Mouse (Mus musculus): ENCODE data around the gene Lsr. TPM values are rescaled to one million over a fixed set of nuclear protein-coding genes. Genes with fewer than 3 reads are reported as not detected.
"Not testable (repeated sequence)": the region's sequence is repeated elsewhere in the genome, so short reads cannot be mapped to it uniquely, and the experiment has no call there.

Lsr gene
- polyA plus RNA-seq, 1 experiment from 2014 or later: 13.1 TPM

DNA sequence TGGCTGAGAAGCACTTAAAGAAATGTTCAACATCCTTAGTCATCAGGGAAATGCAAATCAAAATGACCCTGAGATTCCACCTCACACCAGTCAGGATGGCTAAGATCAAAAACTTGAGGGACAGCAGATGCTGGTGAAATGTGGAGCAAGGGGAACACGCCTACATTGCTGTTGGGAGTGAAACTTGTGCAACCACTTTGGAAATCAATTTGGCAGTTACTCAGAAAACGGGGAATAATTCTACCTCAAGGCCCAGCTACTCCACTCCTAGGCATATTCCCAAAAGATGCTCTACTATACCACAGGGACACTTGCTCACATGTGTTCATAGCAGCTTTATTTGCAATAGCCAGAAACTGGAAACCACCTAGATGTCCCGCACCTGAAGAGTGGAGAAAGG is 23.4 kb downstream of the Lsr start:
- ATAC-seq (ENCODE audit: low FRiP score); H3K4me3 ChIP-seq (ENCODE audit: low read depth, low read length); H3K27ac ChIP-seq (ENCODE audit: low read depth, low read length); H3K4me1 ChIP-seq (ENCODE audit: control insufficient read depth, insufficient read depth, low read length); H3K9ac ChIP-seq (ENCODE audit: low read length); H3K9me3 ChIP-seq (ENCODE audit: control insufficient read depth, low read length); H3K27me3 ChIP-seq (ENCODE audit: control insufficient read depth, insufficient read depth, low read length); H3K4me2 ChIP-seq; DNase-seq (ENCODE audit: low spot score, missing footprints): not testable (repeated sequence)
- WGBS: 88% methylated on average over 3 of the region's 3 CpGs
- peaks cover 14% of the 10 kb centered on the region for H3K36me3 ChIP-seq (ENCODE audit: control insufficient read depth, insufficient read depth, low read length)

GRCm38 (mm10) chr7:30945876-30946275 is 27.4 kb downstream of the Lsr start:
- peak; percentile 73 for DNase-seq (ENCODE audit: low spot score, missing footprints)
- Histone ChIP-seq H3K27ac (ENCODE audit: low read depth, low read length) (no peak overlapping the region), H3K36me3 (ENCODE audit: control insufficient read depth, insufficient read depth, low read length) (peaks cover 3% of the 10 kb centered on the region), H3K9me3 (ENCODE audit: control insufficient read depth, low read length) (no peaks in the 10 kb centered on the region), H3K4me2 (no peak overlapping the region), H3K4me3 (ENCODE audit: low read depth, low read length) (no peak overlapping the region), H3K4me1 (ENCODE audit: control insufficient read depth, insufficient read depth, low read length) (no peaks in the 10 kb centered on the region), H3K27me3 (ENCODE audit: control insufficient read depth, insufficient read depth, low read length) (no peaks in the 10 kb centered on the region), H3K9ac (ENCODE audit: low read length) (no peak overlapping the region)
- ATAC-seq (ENCODE audit: low FRiP score): 0 out of 2 replicates have a peak, but pooled peaks have one; percentile 19
- WGBS: 96% methylated on average over 7 of the region's 7 CpGs

DNA sequence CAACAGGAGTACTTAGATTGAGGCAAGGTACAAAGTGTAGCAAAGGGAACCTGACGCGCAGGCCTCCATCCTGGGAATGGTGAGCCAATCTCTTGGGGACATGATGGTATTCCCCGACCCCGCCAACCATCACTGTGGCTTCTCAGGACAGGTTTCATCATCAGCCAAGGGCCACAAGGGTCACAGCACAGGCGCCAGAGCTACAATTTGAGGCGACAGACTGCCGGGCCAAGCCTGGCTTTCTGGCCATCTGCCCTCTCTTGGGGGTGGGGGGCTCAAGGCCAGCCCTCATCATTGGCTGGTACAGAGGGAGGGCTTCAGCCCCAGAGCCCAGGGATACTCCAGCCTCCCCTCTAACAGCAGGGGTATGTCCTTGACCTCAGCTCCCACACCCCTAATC is 27.8 kb downstream of the Lsr start:
- 91% methylated on average over 7 of the region's 7 CpGs for WGBS
- not testable (repeated sequence) for H3K27ac ChIP-seq (ENCODE audit: low read depth, low read length); H3K4me2 ChIP-seq; H3K4me3 ChIP-seq (ENCODE audit: low read depth, low read length); H3K27me3 ChIP-seq (ENCODE audit: control insufficient read depth, insufficient read depth, low read length); DNase-seq (ENCODE audit: low spot score, missing footprints); H3K9me3 ChIP-seq (ENCODE audit: control insufficient read depth, low read length); H3K9ac ChIP-seq (ENCODE audit: low read length); ATAC-seq (ENCODE audit: low FRiP score); H3K36me3 ChIP-seq (ENCODE audit: control insufficient read depth, insufficient read depth, low read length); H3K4me1 ChIP-seq (ENCODE audit: control insufficient read depth, insufficient read depth, low read length)

DNA sequence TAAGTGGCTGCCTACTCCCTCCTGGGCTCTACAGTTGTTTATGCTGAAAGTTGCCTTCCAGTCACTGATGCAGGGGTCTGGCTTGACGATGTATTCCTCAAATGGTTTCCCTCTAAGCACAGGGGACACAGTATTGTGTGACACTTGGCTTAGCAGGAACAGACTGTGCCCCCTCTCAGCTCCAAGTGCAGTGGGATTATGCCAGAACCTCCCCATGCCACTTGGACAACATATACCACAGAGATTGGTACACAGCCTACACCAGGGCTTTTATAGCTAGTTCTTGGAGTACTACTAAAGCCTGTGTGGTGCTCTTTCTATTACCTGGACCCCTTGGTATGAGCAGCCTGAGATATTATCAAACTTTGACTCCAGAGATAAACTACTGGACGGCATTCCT is 28.6 kb downstream of the Lsr start:
- H3K9ac ChIP-seq (ENCODE audit: low read length); DNase-seq (ENCODE audit: low spot score, missing footprints); H3K36me3 ChIP-seq (ENCODE audit: control insufficient read depth, insufficient read depth, low read length); H3K27ac ChIP-seq (ENCODE audit: low read depth, low read length); H3K4me1 ChIP-seq (ENCODE audit: control insufficient read depth, insufficient read depth, low read length); H3K4me2 ChIP-seq; H3K27me3 ChIP-seq (ENCODE audit: control insufficient read depth, insufficient read depth, low read length); H3K9me3 ChIP-seq (ENCODE audit: control insufficient read depth, low read length); ATAC-seq (ENCODE audit: low FRiP score); H3K4me3 ChIP-seq (ENCODE audit: low read depth, low read length): not testable (repeated sequence)
- WGBS: 90% methylated on average over 2 of the region's 2 CpGs

GRCm38 (mm10) chr7:30943909-30944635 is 29.2 kb downstream of the Lsr start, which contains the start of gene Hamp:
TSS of gene Hamp (minus strand) at chr7:30944032.
- H3K36me3 ChIP-seq (ENCODE audit: control insufficient read depth, insufficient read depth, low read length): peaks cover 3% of the 10 kb centered on the region

GRCm38 (mm10) chr7:30942365-30942764 is 30.9 kb downstream of the Lsr start:
- not testable (repeated sequence) for DNase-seq (ENCODE audit: low spot score, missing footprints); H3K27me3 ChIP-seq (ENCODE audit: control insufficient read depth, insufficient read depth, low read length); H3K9ac ChIP-seq (ENCODE audit: low read length); H3K4me2 ChIP-seq; H3K4me1 ChIP-seq (ENCODE audit: control insufficient read depth, insufficient read depth, low read length); H3K4me3 ChIP-seq (ENCODE audit: low read depth, low read length); H3K9me3 ChIP-seq (ENCODE audit: control insufficient read depth, low read length); ATAC-seq (ENCODE audit: low FRiP score); H3K27ac ChIP-seq (ENCODE audit: low read depth, low read length); H3K36me3 ChIP-seq (ENCODE audit: control insufficient read depth, insufficient read depth, low read length)
- 54% methylated on average over 3 of the region's 3 CpGs for WGBS

More at GRCm38 (mm10) chr7:30943909-30944635, 29.2 kb downstream of the Lsr start, which contains the start of gene Hamp:
- DNase-seq (ENCODE audit: low spot score, missing footprints) (peak; percentile 60), ATAC-seq (ENCODE audit: low FRiP score) (no peak)
- H3K4me3 ChIP-seq (ENCODE audit: low read depth, low read length): no peak within 1 kb of the TSS
- no peaks in the 10 kb centered on the region for H3K4me1 ChIP-seq (ENCODE audit: control insufficient read depth, insufficient read depth, low read length)
- no peaks in the 10 kb centered on the region for H3K27me3 ChIP-seq (ENCODE audit: control insufficient read depth, insufficient read depth, low read length)
- no peaks in the 10 kb centered on the region for H3K9me3 ChIP-seq (ENCODE audit: control insufficient read depth, low read length)
- H3K9ac ChIP-seq (ENCODE audit: low read length): no peak within 1 kb of the TSS
- WGBS: 72% methylated on average over 9 of the region's 9 CpGs
- no peak within 1 kb of the TSS for H3K27ac ChIP-seq (ENCODE audit: low read depth, low read length)
- no peak within 1 kb of the TSS for H3K4me2 ChIP-seq

DNA sequence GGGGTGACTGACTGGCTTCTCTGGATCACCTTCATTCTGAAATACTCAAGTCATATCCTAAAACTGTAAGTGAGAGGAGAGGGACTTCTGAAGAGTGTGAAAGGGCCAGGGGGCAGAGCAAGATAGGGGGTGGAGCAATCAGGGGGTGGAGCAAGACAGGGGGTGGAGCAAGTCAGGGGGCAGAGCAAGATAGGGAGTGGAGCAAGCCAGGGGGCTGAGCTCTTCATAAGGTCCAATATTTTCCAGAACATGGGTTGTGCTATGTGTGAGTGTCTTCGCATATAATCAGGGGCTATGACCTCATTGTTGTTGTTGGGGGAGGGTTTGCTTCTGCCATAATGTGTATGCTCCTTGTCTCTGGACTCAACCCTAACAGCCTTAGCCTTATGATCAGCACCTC is 33.2 kb downstream of the Lsr start:
- H3K27me3 ChIP-seq (ENCODE audit: control insufficient read depth, insufficient read depth, low read length); DNase-seq (ENCODE audit: low spot score, missing footprints); H3K27ac ChIP-seq (ENCODE audit: low read depth, low read length); ATAC-seq (ENCODE audit: low FRiP score); H3K9ac ChIP-seq (ENCODE audit: low read length); H3K9me3 ChIP-seq (ENCODE audit: control insufficient read depth, low read length); H3K4me2 ChIP-seq; H3K4me1 ChIP-seq (ENCODE audit: control insufficient read depth, insufficient read depth, low read length); H3K4me3 ChIP-seq (ENCODE audit: low read depth, low read length); H3K36me3 ChIP-seq (ENCODE audit: control insufficient read depth, insufficient read depth, low read length): not testable (repeated sequence)
- 76% methylated on average over 1 of the region's 1 CpGs for WGBS

DNA sequence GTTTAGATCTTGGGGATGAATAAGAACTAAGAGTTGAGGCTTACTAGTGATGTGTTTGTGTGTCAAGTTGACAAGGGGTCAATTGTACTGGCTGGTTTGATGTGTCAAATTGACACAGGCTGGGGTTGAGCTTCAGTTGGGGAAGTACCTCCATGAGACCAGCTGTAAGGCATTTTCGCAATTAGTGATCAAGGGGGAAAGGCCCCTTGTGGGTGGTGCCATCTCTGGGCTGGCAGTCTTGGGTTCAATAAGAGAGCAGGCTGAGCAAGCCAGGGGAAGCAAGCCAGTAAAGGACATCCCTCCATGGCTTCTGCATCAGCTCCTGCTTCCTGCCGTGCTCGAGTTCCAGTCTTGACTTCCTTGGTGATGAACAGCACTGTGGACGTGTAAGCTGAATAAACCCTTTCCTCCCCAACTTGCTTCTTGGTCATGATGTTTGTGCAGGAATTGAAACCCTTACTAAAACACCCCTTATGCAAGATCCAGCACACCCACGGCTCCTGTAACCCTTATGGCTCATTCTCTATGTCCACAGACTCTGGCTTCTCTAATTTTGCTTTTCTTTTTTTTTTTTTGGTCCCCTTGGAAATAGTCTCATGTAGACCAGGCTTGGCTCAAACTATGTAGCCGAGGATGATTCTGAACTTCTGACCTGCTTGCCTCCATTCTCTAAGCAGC is 37.7 kb downstream of the Lsr start:
- DNase-seq (ENCODE audit: low spot score, missing footprints); ATAC-seq (ENCODE audit: low FRiP score): not testable (repeated sequence)
- WGBS: 85% methylated on average over 6 of the region's 6 CpGs

DNA sequence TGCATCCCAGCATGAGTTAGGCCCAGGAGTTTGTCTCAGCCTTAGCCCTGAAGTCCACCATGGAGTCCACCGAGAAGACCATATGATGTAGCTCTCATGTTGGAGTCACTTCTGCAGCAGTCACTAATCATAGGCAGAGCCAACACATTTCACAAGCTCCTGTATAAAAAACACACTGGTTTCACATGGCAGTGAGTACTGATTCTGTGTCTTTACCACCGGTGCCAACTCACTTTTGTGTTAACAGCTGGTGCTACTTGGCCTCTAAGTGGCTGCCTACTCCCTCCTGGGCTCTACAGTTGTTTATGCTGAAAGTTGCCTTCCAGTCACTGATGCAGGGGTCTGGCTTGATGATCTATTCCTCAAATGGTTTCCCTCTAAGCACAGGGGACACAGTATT is 48.7 kb downstream of the Lsr start, which contains the start of gene Hamp2:
Gene Hamp2 (minus strand): TSS at position 101 of the 400 bp plus-strand sequence.
- H3K27me3 ChIP-seq (ENCODE audit: control insufficient read depth, insufficient read depth, low read length); H3K9ac ChIP-seq (ENCODE audit: low read length); H3K36me3 ChIP-seq (ENCODE audit: control insufficient read depth, insufficient read depth, low read length); H3K9me3 ChIP-seq (ENCODE audit: control insufficient read depth, low read length); H3K4me2 ChIP-seq; H3K27ac ChIP-seq (ENCODE audit: low read depth, low read length); DNase-seq (ENCODE audit: low spot score, missing footprints); H3K4me1 ChIP-seq (ENCODE audit: control insufficient read depth, insufficient read depth, low read length); ATAC-seq (ENCODE audit: low FRiP score); H3K4me3 ChIP-seq (ENCODE audit: low read depth, low read length): not testable (repeated sequence)
- WGBS: 69% methylated on average over 2 of the region's 2 CpGs

More for the DNA sequence above, 37.7 kb downstream of the Lsr start:
- H3K4me1 ChIP-seq (ENCODE audit: control insufficient read depth, insufficient read depth, low read length); H3K4me2 ChIP-seq; H3K27ac ChIP-seq (ENCODE audit: low read depth, low read length); H3K9ac ChIP-seq (ENCODE audit: low read length); H3K4me3 ChIP-seq (ENCODE audit: low read depth, low read length); H3K36me3 ChIP-seq (ENCODE audit: control insufficient read depth, insufficient read depth, low read length); H3K9me3 ChIP-seq (ENCODE audit: control insufficient read depth, low read length); H3K27me3 ChIP-seq (ENCODE audit: control insufficient read depth, insufficient read depth, low read length): not testable (repeated sequence)

All from midbrain, embryonic 11.5 days (tissue).